Mouse (Mus musculus): Measurements from ENCODE around the gene Abhd12b.

GRCm38 (mm10) chr12:70105885-70106284 lies 48.1 kb upstream of the Abhd12b start:
- TF ChIP-seq POLR2A (IDR thresholded peaks at IDR 0.05; ENCODE audit: low read depth, low read length) (no peak), CTCF (IDR thresholded peaks at IDR 0.05; ENCODE audit: borderline replicate concordance, insufficient read depth, low read length) (no peak)
